Mouse (Mus musculus): ENCODE measurements around the gene Gm21190.

DNA sequence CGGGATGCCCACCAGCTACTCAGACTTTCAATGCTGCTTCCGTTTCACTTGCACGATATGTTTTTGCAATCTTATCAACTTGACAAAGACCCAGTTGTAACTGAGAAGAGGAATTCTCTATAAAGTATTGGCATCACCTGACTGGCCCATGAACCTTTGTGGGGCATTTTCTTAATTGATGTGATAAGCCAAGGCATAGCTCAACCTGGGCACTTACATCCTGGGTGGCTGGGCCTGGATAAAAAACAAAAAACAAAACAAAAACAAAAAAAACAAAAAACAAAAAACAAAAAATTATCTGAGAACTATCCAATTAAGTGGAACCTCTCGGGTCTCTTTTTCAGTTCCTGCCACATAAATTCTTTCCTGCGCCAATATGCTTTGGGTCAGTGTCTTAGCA lies 40.3 kb downstream of the Gm21190 start:
- TF ChIP-seq CTCF (IDR thresholded peaks at IDR 0.05; ENCODE audit: low read depth, low read length) (no peak), GATA1 (IDR thresholded peaks at IDR 0.05; ENCODE audit: borderline replicate concordance, low read length) (no peak), POLR2AphosphoS5 (IDR thresholded peaks at IDR 0.05; ENCODE audit: insufficient replicate concordance, low read depth, low read length) (no peak), TAL1 (conservative IDR thresholded peaks at IDR 0.05; ENCODE audit: low read depth, low read length) (no peak), GATA2 (IDR thresholded peaks at IDR 0.05; ENCODE audit: borderline replicate concordance, low read depth, low read length) (no peak)

Data from G1E (cell line).